In the genomic region with DNA sequence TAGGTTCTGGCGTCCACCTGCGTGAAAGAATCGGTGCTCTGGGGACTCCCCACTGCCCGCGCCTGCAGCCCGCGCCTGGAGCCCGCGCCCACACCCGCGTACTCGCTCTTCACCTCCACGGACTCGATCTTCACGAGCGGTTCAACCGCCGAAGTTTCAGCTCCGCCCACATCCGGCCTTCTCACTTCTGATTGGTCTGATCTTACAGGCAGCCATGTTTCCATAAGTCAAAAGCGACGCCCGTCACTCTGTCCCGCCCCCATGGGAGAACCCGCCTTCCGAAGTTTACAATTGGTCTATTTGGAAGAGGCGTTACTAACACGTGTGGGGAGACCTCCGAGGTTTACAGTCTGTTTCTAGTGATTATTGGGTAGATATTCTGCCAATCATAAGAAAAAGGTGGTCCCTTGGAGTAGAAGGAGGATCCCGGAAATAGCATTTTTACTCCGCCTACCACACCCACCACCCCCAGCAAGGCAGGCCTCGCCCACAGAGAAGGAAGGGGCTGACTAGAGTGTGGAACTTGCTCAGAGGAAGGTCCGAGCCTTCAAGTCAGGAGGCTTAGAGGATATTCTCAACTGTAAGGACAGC, we compare ENCODE assay signal across 7 mouse cellular contexts. TPM values are rescaled to one million over a fixed set of nuclear protein-coding genes. Genes with fewer than 3 reads are reported as not detected.
A peak's percentile ranks its signal among the peaks of the same experiment; 100 is the strongest.
DNase-seq lines count a peak whose midpoint lies in the region; ATAC-seq lines count a peak whose summit lies in the region.

A gene (minus strand): TSS at position 175 of the 591 bp plus-strand sequence.

- intact Hi-C loops in left cerebral cortex, postnatal 36 days (cut with DNase I): no loop called here

- peak; percentile 100 for ATAC-seq in intestine, embryonic 16.5 days
- peak; percentile 99 for ATAC-seq in midbrain, embryonic 11.5 days (ENCODE audit: low FRiP score)

- DNase-seq in adrenal gland, adult 8-10 months: peak; percentile 97
- peak; percentile 99 for DNase-seq in embryo, embryonic 9.5 days (ENCODE audit: extremely low spot score)
- DNase-seq in gastrocnemius, postnatal 4 days (ENCODE audit: low spot score in 2 of 2): peak; percentile 89 to 95
- DNase-seq in left cerebral cortex, postnatal 36 days (ENCODE audit: low spot score in 2 of 2): peak; percentile 94 to 96
- DNase-seq in midbrain, embryonic 11.5 days (ENCODE audit: low spot score, missing footprints): peak; percentile 100
- peak; percentile 99 for DNase-seq in skeletal muscle tissue, adult 2 months (ENCODE audit: low read depth, low spot score)

- H3K27ac ChIP-seq in intestine, embryonic 16.5 days (ENCODE audit: low read length): 0 out of 2 replicates have a peak within 1 kb of the TSS, but pooled peaks have one; percentile 33
- no peak within 1 kb of the TSS for H3K27ac ChIP-seq in midbrain, embryonic 11.5 days (ENCODE audit: low read depth, low read length)

- no peaks in the 10 kb centered on the region for H3K27me3 ChIP-seq in intestine, embryonic 16.5 days (replicated peaks; ENCODE audit: control insufficient read depth, insufficient read depth, low read length)
- H3K27me3 ChIP-seq in midbrain, embryonic 11.5 days (ENCODE audit: control insufficient read depth, insufficient read depth, low read length): no peaks in the 10 kb centered on the region

- H3K4me1 ChIP-seq in intestine, embryonic 16.5 days (ENCODE audit: control insufficient read depth, insufficient read depth, low read length): peaks cover 12% of the 10 kb centered on the region
- peaks cover 16% of the 10 kb centered on the region for H3K4me1 ChIP-seq in midbrain, embryonic 11.5 days (ENCODE audit: control insufficient read depth, insufficient read depth, low read length)

- under 1% methylated on average over 33 of the region's 33 CpGs for WGBS in intestine, embryonic 16.5 days
- WGBS in midbrain, embryonic 11.5 days: under 1% methylated on average over 33 of the region's 33 CpGs

- peak within 1 kb of the TSS; percentile 79 for H3K9ac ChIP-seq in intestine, embryonic 16.5 days (ENCODE audit: low read depth, low read length)
- peak within 1 kb of the TSS; percentile 69 for H3K9ac ChIP-seq in midbrain, embryonic 11.5 days (ENCODE audit: low read length)

- H3K4me3 ChIP-seq in intestine, embryonic 16.5 days (ENCODE audit: low read length): peak within 1 kb of the TSS; percentile 81
- H3K4me3 ChIP-seq in midbrain, embryonic 11.5 days (ENCODE audit: low read depth, low read length): peak within 1 kb of the TSS; percentile 77

- no peaks in the 10 kb centered on the region for H3K9me3 ChIP-seq in intestine, embryonic 16.5 days (ENCODE audit: control insufficient read depth, low read length)
- H3K9me3 ChIP-seq in midbrain, embryonic 11.5 days (ENCODE audit: control insufficient read depth, low read length): no peaks in the 10 kb centered on the region

- H3K36me3 ChIP-seq in intestine, embryonic 16.5 days (ENCODE audit: control insufficient read depth, insufficient read depth, low read length): no peaks in the 10 kb centered on the region
- H3K36me3 ChIP-seq in midbrain, embryonic 11.5 days (ENCODE audit: control insufficient read depth, insufficient read depth, low read length): no peaks in the 10 kb centered on the region

- peak within 1 kb of the TSS; percentile 78 for H3K4me2 ChIP-seq in intestine, embryonic 16.5 days (ENCODE audit: low read depth, low read length)
- peak within 1 kb of the TSS; percentile 67 for H3K4me2 ChIP-seq in midbrain, embryonic 11.5 days

RNA-seq across cellular contexts. Expression of the gene that starts here (rescaled TPM):
- total RNA-seq in adrenal gland, adult 8-10 months (2022): 10 to 100 TPM; 12.6 to 18.4 (median 14.0) TPM
- total RNA-seq in gastrocnemius, postnatal 4 days (2021): 10 to 100 TPM; 12.5 to 15.7 TPM
- polyA plus RNA-seq in intestine, embryonic 16.5 days (2015; fragmentation: Nextera tagmentation; extraction: Ambion mirVana): 23.7 and 24.7 TPM in 2 replicates
- total RNA-seq in left cerebral cortex, postnatal 36 days (2021): 10 to 100 TPM; 10.6 to 11.0 TPM
- 23.0 and 28.3 TPM in 2 replicates for polyA plus RNA-seq in midbrain, embryonic 11.5 days (2014; fragmentation: Nextera tagmentation; extraction: Ambion mirVana)
